Mouse (Mus musculus) mouse embryonic stem cell (cell line): ENCODE data around the gene Ttll1.

Experiments used
- in situ Hi-C, 2 experiments: fragments of 300-500 bp; cut with MboI; formaldehyde crosslinking; loops; 1 replicate in 1 of 2; 3 replicates in 1 of 2; pipeline ENCODE4 v1.14.3; 2019 to 2020; ENCODE audit warnings: low sequenced_read_pairs in 2 of 2, low pct_unique_long_range_greater_than_20kb in 1 of 2, mixed read lengths in 1 of 2; ENCODE audit not compliant: unreplicated experiment in 1 of 2

Ttll1 gene

GRCm38 (mm10) chr15:83510805-83511405, at the start of gene Ttll1:
Gene Ttll1, minus strand, starts transcription at chr15:83510893.
- in situ Hi-C loops: no loop called here

GRCm38 (mm10) chr15:83555161-83555974, 44.7 kb upstream of the Ttll1 start:
- in situ Hi-C loops: no loop called here

GRCm38 (mm10) chr15:83553831-83554230, 43.1 kb upstream of the Ttll1 start:
- in situ Hi-C loops: no loop called here

- in situ Hi-C loops: no loop called here
Observed at GRCm38 (mm10) chr15:83550137-83550536, 39.4 kb upstream of the Ttll1 start.

GRCm38 (mm10) chr15:83547144-83547543, 36.5 kb upstream of the Ttll1 start:
- in situ Hi-C loops: no loop called here

GRCm38 (mm10) chr15:83546029-83546428, 35.3 kb upstream of the Ttll1 start:
- in situ Hi-C loops: no loop called here

- in situ Hi-C loops: no loop called here
Observed at GRCm38 (mm10) chr15:83541647-83542287, 31.1 kb upstream of the Ttll1 start.

- in situ Hi-C loops: no loop called here
Observed at GRCm38 (mm10) chr15:83539905-83540304, 29.2 kb upstream of the Ttll1 start.

GRCm38 (mm10) chr15:83538855-83539254, 28.2 kb upstream of the Ttll1 start:
- in situ Hi-C loops: no loop called here

GRCm38 (mm10) chr15:83535890-83536231, 25.2 kb upstream of the Ttll1 start:
- in situ Hi-C loops: no loop called here

GRCm38 (mm10) chr15:83534960-83535889, 24.5 kb upstream of the Ttll1 start:
- in situ Hi-C loops: no loop called here

GRCm38 (mm10) chr15:83532606-83533005, 21.9 kb upstream of the Ttll1 start:
- in situ Hi-C loops: no loop called here

- in situ Hi-C loops: no loop called here
Observed at GRCm38 (mm10) chr15:83531961-83532469, 21.3 kb upstream of the Ttll1 start.

- in situ Hi-C loops: no loop called here
Observed at GRCm38 (mm10) chr15:83530688-83531087, 20.0 kb upstream of the Ttll1 start.

- in situ Hi-C loops: no loop called here
Observed at GRCm38 (mm10) chr15:83530233-83530632, 19.5 kb upstream of the Ttll1 start.

- in situ Hi-C loops: no loop called here
Observed at GRCm38 (mm10) chr15:83529765-83530164, 19.1 kb upstream of the Ttll1 start.

- in situ Hi-C loops: no loop called here
Observed at GRCm38 (mm10) chr15:83528892-83529291, 18.2 kb upstream of the Ttll1 start.

GRCm38 (mm10) chr15:83527747-83528146, 17.1 kb upstream of the Ttll1 start:
- in situ Hi-C loops: no loop called here

- in situ Hi-C loops: no loop called here
Observed at GRCm38 (mm10) chr15:83527092-83527437, 16.4 kb upstream of the Ttll1 start.
